Mouse (Mus musculus) adrenal gland, postnatal 36 days (tissue): ENCODE data around the gene Otud5. TPM values are rescaled to one million over a fixed set of nuclear protein-coding genes. Genes with fewer than 3 reads are reported as not detected.
"Not testable (repeated sequence)": the region's sequence is repeated elsewhere in the genome, so short reads cannot be mapped to it uniquely, and the experiment has no call there.

Source experiments
- DNase-seq, 2 experiments: peaks; one replicate each; pipeline ENCODE4 v3.0.0; 2021; ENCODE audit warnings: mixed read lengths in 1 of 2
- microRNA-seq: library from miRNA; unstranded; fragments of <30 nt; microRNA quantifications from one replicate; pipeline ENCODE4 v1.2.0, GENCODE M21; 2021
- total RNA-seq, 2 experiments: library from RNA; stranded (reverse); gene quantifications; 2 replicates each; pipeline ENCODE4 v1.2.3; 2021

Gene Otud5
- total RNA-seq, 2 experiments from 2014 or later = 59.0 to 63.3 TPM

- peak; percentile 63 to 73 for DNase-seq
Observed at GRCm38 (mm10) chrX:7879819-7880218, 38.7 kb downstream of the Otud5 start.

- DNase-seq = peak; percentile 88
Observed at GRCm38 (mm10) chrX:7883841-7884567, 42.8 kb downstream of the Otud5 start, which contains the start of gene Slc35a2. Gene Slc35a2, plus strand, starts transcription at chrX:7884028.

DNA sequence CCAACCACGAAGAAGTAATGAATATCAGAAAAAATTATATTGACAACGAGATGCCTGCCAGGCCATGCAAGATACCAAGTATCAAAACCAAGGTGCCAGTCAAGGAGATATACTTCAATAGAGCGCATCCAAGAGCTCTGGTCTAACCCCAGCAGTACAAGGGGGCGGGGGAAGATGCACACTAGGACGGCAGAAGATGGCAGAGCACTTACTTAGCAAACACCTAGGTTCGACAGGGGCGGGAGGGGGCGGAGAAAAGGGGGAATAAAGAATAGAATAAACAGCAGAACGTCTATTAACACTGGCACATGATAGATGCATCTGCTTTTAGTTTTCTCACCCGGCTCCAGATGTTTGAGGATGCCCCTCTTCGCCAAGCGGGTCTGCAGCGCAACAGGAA is 57.0 kb downstream of the Otud5 start:
- DNase-seq = no peak

DNA sequence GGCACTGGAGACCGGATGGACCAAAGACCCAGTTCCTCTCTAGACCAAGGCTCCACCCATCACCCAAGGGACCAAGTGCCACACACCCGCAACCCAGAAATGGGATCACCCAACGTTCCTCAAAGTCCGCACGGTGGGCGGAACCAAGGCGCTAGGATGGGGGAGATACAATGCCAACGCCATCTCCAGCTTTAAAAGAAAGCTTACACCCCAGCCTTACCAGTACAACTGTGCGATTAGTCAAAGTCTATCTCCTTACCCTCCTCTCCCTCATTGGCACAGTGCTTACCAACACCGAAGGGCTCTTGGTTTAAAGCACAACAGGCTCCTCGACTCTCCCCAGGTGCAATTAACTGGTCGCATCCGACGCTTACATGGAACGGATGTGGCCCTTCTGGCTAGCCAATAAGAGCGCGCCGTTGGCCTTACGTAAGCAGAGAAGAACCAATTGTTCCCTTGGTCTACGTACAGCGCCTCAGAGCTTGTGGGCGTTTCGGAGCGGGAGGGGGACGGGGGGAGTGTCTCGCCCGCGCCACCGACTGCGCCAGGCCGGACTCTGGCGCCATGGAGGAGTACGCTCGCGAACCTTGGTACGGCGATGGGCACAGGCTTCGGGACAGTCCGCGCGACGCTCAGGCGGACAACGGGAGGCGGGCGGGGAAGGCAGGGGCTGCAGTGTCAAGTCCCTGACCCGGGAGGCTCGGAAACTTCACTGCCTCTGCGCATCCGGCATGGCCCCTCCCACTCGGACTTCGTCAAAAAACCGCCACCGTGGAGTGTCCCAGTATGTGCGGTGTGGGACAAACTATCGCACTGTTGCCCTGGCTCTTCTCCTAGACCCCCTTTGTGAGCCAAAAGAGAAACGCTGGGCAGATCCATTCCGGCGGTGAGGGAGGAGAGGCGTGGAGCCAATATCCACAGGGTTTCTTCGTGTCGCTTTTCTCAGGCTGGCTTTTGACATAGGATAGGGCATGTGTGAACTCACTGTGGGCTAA is 58.0 kb downstream of the Otud5 start, which contains the start of the genes Pqbp1 and Timm17b:
TSS of gene Pqbp1 (minus strand) at position 390 of the 995 bp plus-strand sequence.
TSS of gene Timm17b (plus strand) at position 478 of the 995 bp plus-strand sequence.
- DNase-seq = peak; percentile 88 to 89

GRCm38 (mm10) chrX:7904441-7904840 is 63.3 kb downstream of the Otud5 start:
- DNase-seq = peak in 1 of 2 experiments; percentile 18

DNA sequence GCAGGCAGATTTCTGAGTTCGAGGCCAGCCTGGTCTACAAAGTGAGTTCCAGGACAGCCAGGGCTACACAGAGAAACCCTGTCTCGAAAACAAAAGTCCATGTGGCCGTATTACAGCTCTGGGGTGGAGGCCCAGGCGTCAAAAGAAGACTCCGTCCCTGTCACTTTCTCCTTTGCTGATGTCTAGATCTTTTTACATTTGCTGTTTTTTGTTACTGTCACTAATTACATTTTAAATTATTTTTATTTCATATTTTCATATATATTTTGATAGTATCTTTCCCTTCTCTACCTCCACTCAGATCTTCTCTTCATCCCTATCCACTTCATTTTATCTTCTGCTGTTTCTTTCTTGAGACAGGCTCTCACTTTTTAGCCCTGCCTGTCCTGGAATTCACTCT is 66.6 kb downstream of the Otud5 start, which contains the start of gene Gm10491:
TSS of gene Gm10491 (minus strand) at position 101 of the 400 bp plus-strand sequence.
- DNase-seq = no peak

DNA sequence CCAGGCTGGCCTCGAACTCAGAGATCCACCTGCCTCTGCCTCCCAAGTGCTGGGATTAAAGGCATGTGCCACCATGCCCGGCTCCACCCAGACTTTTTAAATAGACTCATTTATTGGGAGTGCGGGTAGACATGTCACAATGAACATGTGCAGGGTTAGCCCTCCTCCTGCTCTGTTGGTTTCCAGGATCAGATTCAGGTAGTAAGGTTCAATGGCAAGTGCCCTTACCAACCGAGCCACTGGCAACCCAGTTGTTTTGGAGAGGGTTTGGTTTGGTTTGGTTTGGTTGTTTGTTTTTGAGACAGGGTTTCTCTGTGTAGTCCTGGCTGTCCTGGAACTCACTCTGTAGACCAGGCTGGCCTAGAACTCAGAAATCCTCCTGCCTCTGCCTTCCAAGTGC is 68.1 kb downstream of the Otud5 start, which contains the start of gene Gm10490:
TSS of gene Gm10490 (plus strand) at position 301 of the 400 bp plus-strand sequence.
- not testable (repeated sequence) for DNase-seq

DNA sequence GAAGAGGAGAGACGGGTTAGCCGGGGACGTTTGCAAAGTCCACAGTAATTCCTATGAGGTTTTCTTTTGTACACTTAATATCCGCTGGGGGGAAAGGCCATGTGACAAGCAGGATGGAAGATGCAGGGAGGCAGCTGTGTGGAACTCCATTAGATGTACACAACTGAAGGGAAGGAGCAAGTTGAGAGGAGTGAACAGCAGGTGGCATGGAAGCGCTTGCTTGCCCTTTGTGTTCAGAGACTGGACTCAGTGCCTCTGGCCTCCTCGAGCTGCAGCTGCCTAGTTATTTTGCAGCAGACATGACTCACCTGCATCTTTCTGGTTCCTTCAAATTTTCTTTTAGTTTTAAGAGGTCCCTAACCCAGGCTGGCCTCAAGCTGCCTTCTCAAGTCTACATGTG is 69.3 kb downstream of the Otud5 start:
- peak in 1 of 2 experiments; percentile 29 for DNase-seq

DNA sequence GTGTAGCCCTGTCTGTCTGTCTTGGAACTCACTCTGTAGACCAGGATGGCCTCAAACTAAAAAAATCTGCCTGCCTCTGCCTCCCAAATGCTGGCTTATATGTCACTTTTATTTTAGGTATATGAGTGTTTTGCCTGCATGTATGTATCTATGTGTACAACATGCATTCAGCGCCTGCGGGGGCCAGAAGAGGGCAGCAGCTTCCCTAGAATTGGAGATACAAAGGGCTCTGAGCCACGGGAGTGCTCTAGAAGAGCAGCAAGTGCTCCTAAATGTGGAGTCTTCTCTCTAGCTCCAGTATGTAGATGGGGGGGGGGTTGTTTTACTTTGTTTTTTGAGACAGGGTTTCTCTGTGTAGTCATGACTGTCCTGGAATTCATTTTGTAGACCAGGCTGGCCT is 74.5 kb downstream of the Otud5 start:
- DNase-seq = peak; percentile 44 to 46

DNA sequence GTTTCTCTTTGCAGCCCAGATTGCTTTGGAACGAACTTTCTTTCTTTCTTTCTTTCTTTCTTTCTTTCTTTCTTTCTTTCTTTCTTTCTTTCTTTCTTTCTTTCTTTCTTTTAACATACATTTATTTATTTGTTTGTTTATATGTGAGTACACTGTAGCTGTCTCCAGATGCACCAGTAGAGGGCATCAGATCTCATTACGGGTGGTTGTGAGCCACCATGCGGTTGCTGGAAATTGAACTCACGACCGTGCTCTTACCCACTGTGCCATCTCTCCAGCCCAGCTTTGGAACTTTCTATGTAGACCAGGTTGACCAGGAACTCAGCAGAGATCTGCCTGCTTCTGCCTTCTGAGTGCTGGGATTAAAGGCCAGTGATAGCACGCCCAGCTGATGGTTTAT is 76.8 kb downstream of the Otud5 start:
- DNase-seq = not testable (repeated sequence)

DNA sequence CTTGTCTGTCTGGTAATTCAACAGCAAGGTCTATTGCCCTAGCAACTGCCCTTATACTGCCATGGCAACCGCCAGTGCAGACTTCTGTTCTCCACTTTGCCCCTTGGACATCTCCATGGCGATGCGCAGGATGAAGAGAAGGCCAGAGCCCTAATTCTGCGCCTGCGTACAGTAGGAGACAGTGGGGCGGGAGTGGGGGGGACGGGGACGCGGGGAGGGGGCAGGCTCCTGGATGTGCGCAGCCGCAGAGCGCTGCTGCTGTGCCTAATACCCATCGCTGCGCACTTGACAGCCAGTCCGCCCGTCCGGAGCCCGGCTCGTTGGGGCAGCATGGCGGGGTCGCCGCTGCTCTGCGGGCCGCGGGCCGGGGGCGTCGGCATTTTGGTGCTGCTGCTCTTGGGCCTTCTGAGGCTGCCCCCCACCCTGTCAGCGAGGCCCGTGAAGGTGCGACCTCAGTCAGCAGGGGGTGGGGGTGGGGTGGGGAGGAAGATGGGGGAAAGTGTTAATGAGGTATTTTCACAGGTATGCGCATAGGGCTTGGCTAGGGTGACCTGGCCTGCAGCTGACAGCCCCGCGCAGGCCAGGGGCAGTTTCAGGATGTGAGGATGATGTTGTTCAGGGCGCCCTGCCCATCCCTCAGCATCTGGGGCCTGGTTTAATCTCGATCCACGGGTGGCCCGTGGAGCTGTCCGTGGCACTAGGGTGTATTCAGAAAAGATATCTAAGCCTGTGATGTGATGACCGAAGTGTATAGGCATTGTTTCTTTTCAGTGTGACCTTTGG is 78.6 kb downstream of the Otud5 start, which contains the start of gene Pcsk1n:
TSS of gene Pcsk1n (plus strand) at position 222 of the 783 bp plus-strand sequence.
- peak in 1 of 2 experiments; percentile 17 for DNase-seq

DNA sequence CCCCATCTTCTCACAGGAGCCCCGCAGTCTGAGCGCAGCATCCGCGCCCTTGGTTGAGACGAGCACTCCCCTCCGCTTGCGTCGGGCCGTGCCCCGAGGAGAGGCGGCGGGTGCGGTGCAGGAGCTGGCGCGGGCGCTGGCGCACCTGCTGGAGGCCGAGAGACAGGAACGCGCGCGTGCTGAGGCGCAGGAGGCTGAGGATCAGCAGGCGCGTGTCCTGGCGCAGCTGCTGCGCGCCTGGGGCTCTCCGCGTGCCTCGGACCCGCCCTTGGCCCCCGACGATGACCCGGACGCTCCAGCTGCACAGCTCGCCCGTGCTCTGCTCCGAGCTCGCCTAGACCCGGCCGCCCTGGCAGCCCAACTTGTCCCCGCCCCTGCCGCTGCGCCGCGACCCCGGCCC is 80.9 kb downstream of the Otud5 start:
- peak in 1 of 2 experiments; percentile 19 for DNase-seq

Small RNA genes within 50 kb of the gene (microRNA-seq; reads per million reads assigned to microRNA genes)
- 68.4 reads per million, percentile 46 among the genes with 10 or more reads in this experiment for gene Mir1198

Other genes with a start within 250 kb of the Otud5 start
- gene Ccdc22, start 235.8 kb upstream of the Otud5 start, total RNA-seq = 10 to 100 TPM; 19.0 to 28.3 TPM
- gene Cacna1f, start 234.3 kb upstream of the Otud5 start, total RNA-seq = under 1 TPM in 1 of 2 experiments, not detected in 1; 0.13 TPM
- 10 to 100 TPM; 32.8 to 48.6 TPM for gene Syp, start 202.9 kb upstream of the Otud5 start, total RNA-seq
- gene Prickle3, start 184.1 kb upstream of the Otud5 start, total RNA-seq = 10 to 100 TPM in 1 of 2 experiments, 1 to 10 TPM in 1; 7.7 to 11.9 TPM
- gene Plp2, start 170.0 kb upstream of the Otud5 start, total RNA-seq = 10 to 100 TPM; 73.8 to 80.2 TPM
- under 1 TPM; 0.66 to 0.89 TPM for gene Magix, start 160.1 kb upstream of the Otud5 start, total RNA-seq
- 10 to 100 TPM; 49.7 to 66.9 TPM for gene Gpkow, start 144.2 kb upstream of the Otud5 start, total RNA-seq
- gene Wdr45, start 127.0 kb upstream of the Otud5 start, total RNA-seq = 10 to 100 TPM; 48.7 to 67.5 TPM
- gene Gm45208, start 119.1 kb upstream of the Otud5 start, total RNA-seq = under 1 TPM in 1 of 2 experiments, not detected in 1; 0.43 TPM
- 10 to 100 TPM; 11.5 to 16.3 TPM for gene Praf2, start 112.9 kb upstream of the Otud5 start, total RNA-seq
- 1 to 10 TPM; 2.2 to 4.0 TPM for gene Ccdc120, start 90.5 kb upstream of the Otud5 start, total RNA-seq
- 10 to 100 TPM; 44.5 to 48.7 TPM for gene Tfe3, start 78.8 kb upstream of the Otud5 start, total RNA-seq
- 10 to 100 TPM; 41.0 to 50.8 TPM for gene Gripap1, start 51.6 kb upstream of the Otud5 start, total RNA-seq
- under 1 TPM; 0.49 to 0.89 TPM for gene Kcnd1, start 19.1 kb upstream of the Otud5 start, total RNA-seq
- 1 to 10 TPM; 8.5 to 9.0 TPM for gene Pim2, start 36.9 kb downstream of the Otud5 start, total RNA-seq
- 10 to 100 TPM; 38.6 to 43.9 TPM for gene Slc35a2, start 42.7 kb downstream of the Otud5 start, total RNA-seq
- 100 to 1,000 TPM; 120 to 121 TPM for gene Pqbp1, start 57.9 kb downstream of the Otud5 start, total RNA-seq
- 100 to 1,000 TPM; 113 to 126 TPM for gene Timm17b, start 58.0 kb downstream of the Otud5 start, total RNA-seq
- gene Gm10491, start 66.5 kb downstream of the Otud5 start, total RNA-seq = not detected
- gene Gm10490, start 68.2 kb downstream of the Otud5 start, total RNA-seq = not detected
- gene Pcsk1n, start 78.5 kb downstream of the Otud5 start, total RNA-seq = 10 to 100 TPM; 28.0 to 39.7 TPM
- not detected for gene Eras, start 87.2 kb downstream of the Otud5 start, total RNA-seq
- 10 to 100 TPM; 16.5 to 17.3 TPM for gene Hdac6, start 106.5 kb downstream of the Otud5 start, total RNA-seq
- under 1 TPM in 1 of 2 experiments, not detected in 1; 0.26 TPM for gene Gata1, start 136.7 kb downstream of the Otud5 start, total RNA-seq
- gene Glod5, start 177.1 kb downstream of the Otud5 start, total RNA-seq = not detected
- 10 to 100 TPM; 11.0 to 15.1 TPM for gene Suv39h1, start 233.4 kb downstream of the Otud5 start, total RNA-seq
- gene Was, start 249.1 kb downstream of the Otud5 start, total RNA-seq = 1 to 10 TPM; 1.7 to 2.3 TPM